Mouse (Mus musculus): ENCODE measurements at regions not wholly inside any gene's neighbourhood (a gene's known extent, or its start where the extent isn't known, plus 50 kb on each side); places are given as distances from the start of the nearest gene placed in this dataset.

DNA sequence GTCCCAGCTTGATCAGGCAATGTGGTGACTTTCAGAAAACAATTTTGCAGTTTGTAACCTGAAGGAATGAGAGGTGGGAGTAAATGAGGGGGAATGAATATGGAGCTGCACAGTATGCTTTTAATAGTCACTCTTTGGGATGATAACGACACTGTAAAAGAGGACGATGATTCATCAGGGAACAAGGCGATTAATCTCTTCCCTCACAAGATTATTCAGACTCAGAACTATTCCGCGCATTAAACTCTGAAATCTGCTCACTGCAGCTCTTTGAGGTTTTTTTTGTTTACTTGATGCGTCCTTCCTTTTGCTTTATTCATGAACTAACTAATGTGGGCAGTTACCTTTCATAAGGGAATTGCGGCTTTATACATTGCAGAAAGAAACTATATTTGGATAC lies 206.1 kb downstream of the Gpat3 start:
- Histone ChIP-seq H3K4me1 (ENCODE audit: control insufficient read depth, insufficient read depth, low read length) (no peaks in the 10 kb centered on the region), H3K36me3 (ENCODE audit: control insufficient read depth, insufficient read depth, low read length) (no peaks in the 10 kb centered on the region), H3K4me3 (ENCODE audit: insufficient read depth, low read depth, low read length) (no peak overlapping the region), H3K27ac (ENCODE audit: insufficient read depth, low read depth, low read length) (no peak overlapping the region), H3K27me3 (replicated peaks; ENCODE audit: control insufficient read depth, insufficient read depth, low read length) (no peaks in the 10 kb centered on the region)
- no peak for TF ChIP-seq CTCF (conservative IDR thresholded peaks at IDR 0.05; ENCODE audit: insufficient read depth, insufficient read length, low read depth, low read length)
- TF ChIP-seq POLR2A (IDR thresholded peaks at IDR 0.05; ENCODE audit: low read depth, low read length), result no peak
- DNase-seq, result no peak
- WGBS, result 89% methylated on average over 7 of the region's 7 CpGs

DNA sequence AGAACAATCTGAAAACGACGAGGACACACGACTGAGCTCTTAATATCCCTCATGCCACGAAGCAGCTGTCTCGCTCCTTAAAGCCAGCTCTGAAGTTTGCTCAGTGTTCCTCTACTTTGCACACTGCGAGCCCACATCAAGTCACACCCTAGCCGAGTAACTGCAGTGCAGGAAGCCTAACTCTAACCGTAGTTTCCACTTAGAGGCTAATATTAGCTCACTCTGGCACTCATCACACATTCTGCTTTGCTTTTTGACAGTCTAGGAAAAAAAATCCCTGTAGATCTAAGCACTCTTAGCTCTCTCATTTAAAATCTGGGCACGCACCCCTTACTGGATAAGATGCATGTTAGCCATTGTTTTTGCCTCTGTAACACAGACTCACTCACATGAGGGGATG lies 195.0 kb downstream of the Gpat3 start:
- no peak for DNase-seq
- Histone ChIP-seq H3K4me1 (ENCODE audit: control insufficient read depth, insufficient read depth, low read length) (no peaks in the 10 kb centered on the region), H3K27ac (ENCODE audit: insufficient read depth, low read depth, low read length) (no peak overlapping the region), H3K27me3 (replicated peaks; ENCODE audit: control insufficient read depth, insufficient read depth, low read length) (no peaks in the 10 kb centered on the region), H3K36me3 (ENCODE audit: control insufficient read depth, insufficient read depth, low read length) (no peaks in the 10 kb centered on the region), H3K4me3 (ENCODE audit: insufficient read depth, low read depth, low read length) (no peak overlapping the region)
- TF ChIP-seq POLR2A (IDR thresholded peaks at IDR 0.05; ENCODE audit: low read depth, low read length), result no peak
- no peak for TF ChIP-seq CTCF (conservative IDR thresholded peaks at IDR 0.05; ENCODE audit: insufficient read depth, insufficient read length, low read depth, low read length)
- WGBS, result 74% methylated on average over 9 of the region's 9 CpGs

DNA sequence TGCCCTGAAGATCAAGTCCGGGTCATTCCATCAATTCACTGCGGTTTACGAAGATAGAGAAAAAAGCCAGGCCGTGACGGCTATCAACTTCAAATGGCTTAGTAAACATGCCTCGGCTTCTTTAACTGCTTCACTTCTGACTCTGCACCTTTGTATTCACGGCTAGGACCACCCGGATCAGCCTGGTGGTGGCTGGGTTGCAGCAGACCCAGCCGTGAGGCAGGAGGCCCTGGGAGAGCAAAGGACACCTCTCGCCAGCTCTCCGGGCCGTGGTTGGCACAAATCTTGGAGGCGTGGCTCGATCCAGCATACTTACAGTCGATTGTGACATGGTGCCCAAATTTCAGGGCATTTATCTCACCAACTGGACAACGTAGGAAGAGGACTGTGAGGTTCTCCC lies 187.5 kb downstream of the Gpat3 start:
- no peak for TF ChIP-seq POLR2A (IDR thresholded peaks at IDR 0.05; ENCODE audit: low read depth, low read length)
- TF ChIP-seq CTCF (conservative IDR thresholded peaks at IDR 0.05; ENCODE audit: insufficient read depth, insufficient read length, low read depth, low read length), result no peak
- no peak for DNase-seq
- H3K27ac ChIP-seq (ENCODE audit: insufficient read depth, low read depth, low read length), result no peak overlapping the region
- 71% methylated on average over 16 of the region's 16 CpGs for WGBS
- no peaks in the 10 kb centered on the region for H3K27me3 ChIP-seq (replicated peaks; ENCODE audit: control insufficient read depth, insufficient read depth, low read length)
- no peak overlapping the region for H3K4me3 ChIP-seq (ENCODE audit: insufficient read depth, low read depth, low read length)
- no peaks in the 10 kb centered on the region for H3K4me1 ChIP-seq (ENCODE audit: control insufficient read depth, insufficient read depth, low read length)
- H3K36me3 ChIP-seq (ENCODE audit: control insufficient read depth, insufficient read depth, low read length), result no peaks in the 10 kb centered on the region

DNA sequence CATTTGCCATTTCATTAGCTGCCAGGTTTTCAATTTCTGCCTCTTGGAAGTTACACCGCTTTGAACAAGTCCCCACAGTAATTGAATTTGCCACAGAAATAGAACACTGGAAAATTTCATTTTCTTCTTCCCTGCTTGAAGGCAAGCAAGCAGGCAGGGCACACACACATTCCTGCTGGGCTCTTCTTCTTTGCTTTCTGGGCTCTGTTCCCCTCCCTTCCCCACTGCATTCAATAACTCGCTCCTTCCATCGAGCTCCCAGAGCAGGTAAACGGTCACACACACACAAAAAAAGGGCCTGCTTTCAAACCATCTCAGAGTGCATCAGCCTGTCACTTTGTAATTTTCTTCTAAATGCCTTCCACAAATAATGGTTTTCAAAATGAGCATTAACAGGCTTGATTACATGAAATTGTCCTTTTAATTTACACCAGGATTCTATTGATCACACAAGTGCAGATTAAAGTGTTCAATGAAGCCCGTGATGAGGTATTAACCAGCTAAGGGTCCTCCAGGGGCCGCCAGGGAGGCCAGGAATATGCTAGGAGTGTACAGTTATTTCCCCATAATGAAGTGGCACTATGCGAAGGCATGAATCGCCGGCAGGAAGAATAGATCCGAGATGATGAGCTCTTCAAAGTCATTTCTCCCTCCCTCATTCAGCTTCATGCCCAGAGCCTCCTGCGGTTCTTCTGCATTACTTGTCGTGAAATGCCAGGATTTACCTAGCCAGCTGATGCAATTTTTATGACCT lies 186.8 kb downstream of the Gpat3 start:
- 58% methylated on average over 12 of the region's 12 CpGs for WGBS
- no peaks in the 10 kb centered on the region for H3K27me3 ChIP-seq (replicated peaks; ENCODE audit: control insufficient read depth, insufficient read depth, low read length)
- no peak for DNase-seq
- H3K4me1 ChIP-seq (ENCODE audit: control insufficient read depth, insufficient read depth, low read length), result no peaks in the 10 kb centered on the region
- no peak overlapping the region for H3K27ac ChIP-seq (ENCODE audit: insufficient read depth, low read depth, low read length)
- H3K4me3 ChIP-seq (ENCODE audit: insufficient read depth, low read depth, low read length), result no peak overlapping the region
- TF ChIP-seq CTCF (conservative IDR thresholded peaks at IDR 0.05; ENCODE audit: insufficient read depth, insufficient read length, low read depth, low read length), result no peak
- no peak for TF ChIP-seq POLR2A (IDR thresholded peaks at IDR 0.05; ENCODE audit: low read depth, low read length)
- H3K36me3 ChIP-seq (ENCODE audit: control insufficient read depth, insufficient read depth, low read length), result no peaks in the 10 kb centered on the region

DNA sequence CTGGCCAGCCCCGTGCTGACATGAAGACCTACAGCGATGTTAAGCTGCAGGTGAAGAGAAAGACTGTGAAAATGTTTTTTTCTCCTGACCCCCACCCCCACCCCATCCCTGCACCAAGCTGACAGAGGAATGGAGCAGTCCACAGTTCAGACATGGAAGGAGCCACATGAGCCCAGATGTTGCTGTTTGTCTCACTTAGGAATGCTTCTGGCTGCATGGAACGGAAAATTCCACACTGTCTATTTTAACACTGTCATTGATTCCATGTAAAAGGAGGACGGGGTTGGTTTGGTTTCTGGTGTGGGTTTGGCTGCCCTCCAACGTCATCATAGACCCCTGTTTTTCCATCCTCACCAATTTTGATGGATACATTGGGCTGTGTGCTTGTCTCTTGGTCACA lies 179.3 kb downstream of the Gpat3 start:
- TF ChIP-seq CTCF (conservative IDR thresholded peaks at IDR 0.05; ENCODE audit: insufficient read depth, insufficient read length, low read depth, low read length) (no peak), POLR2A (IDR thresholded peaks at IDR 0.05; ENCODE audit: low read depth, low read length) (no peak)
- H3K36me3 ChIP-seq (ENCODE audit: control insufficient read depth, insufficient read depth, low read length), result no peaks in the 10 kb centered on the region
- no peaks in the 10 kb centered on the region for H3K4me1 ChIP-seq (ENCODE audit: control insufficient read depth, insufficient read depth, low read length)
- H3K4me3 ChIP-seq (ENCODE audit: insufficient read depth, low read depth, low read length), result no peak overlapping the region
- WGBS, result 80% methylated on average over 5 of the region's 5 CpGs
- H3K27me3 ChIP-seq (replicated peaks; ENCODE audit: control insufficient read depth, insufficient read depth, low read length), result no peaks in the 10 kb centered on the region
- no peak overlapping the region for H3K27ac ChIP-seq (ENCODE audit: insufficient read depth, low read depth, low read length)
- no peak for DNase-seq

DNA sequence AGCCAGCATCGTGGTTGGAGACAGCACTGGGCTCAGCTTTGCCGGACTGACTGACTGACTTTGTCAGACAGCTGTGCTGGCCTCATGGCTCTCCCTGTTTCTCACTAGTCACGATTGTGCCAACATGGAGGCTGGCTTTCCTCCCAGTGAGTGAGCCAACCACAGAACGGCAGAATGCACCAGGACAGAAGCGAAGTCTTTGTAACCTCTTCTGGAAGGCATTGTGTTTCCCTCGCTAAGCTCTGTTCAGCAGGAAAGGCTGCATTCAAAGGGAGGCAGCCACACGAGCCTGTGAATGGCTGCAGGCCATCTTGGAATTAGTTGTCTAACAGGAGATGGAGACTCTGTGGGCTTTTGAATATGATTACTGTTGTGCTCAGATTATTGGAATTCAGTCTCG lies 178.3 kb downstream of the Gpat3 start:
- H3K4me3 ChIP-seq (ENCODE audit: insufficient read depth, low read depth, low read length), result no peak overlapping the region
- WGBS, result 83% methylated on average over 8 of the region's 8 CpGs
- H3K36me3 ChIP-seq (ENCODE audit: control insufficient read depth, insufficient read depth, low read length), result no peaks in the 10 kb centered on the region

DNA sequence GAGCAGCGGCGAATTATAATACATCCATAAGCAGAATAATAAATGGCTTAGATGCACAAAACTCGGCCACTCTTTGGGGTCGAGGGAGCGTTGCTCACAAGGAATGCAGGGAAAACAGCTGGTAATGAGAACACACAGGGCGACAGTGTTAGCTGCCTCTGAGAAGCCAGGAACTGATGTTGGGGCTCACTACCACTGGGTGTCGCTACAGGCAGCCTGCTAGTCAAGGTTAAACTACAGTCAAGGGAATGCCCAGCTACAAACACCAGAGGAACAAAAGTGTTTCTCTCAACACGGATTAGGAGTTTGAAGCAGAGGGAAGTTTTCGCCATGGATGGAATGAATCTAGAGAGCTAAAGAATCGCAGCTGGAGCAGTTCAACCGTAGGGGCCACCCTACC lies 175.3 kb downstream of the Gpat3 start:
- TF ChIP-seq POLR2A (IDR thresholded peaks at IDR 0.05; ENCODE audit: low read depth, low read length), result no peak
- TF ChIP-seq CTCF (conservative IDR thresholded peaks at IDR 0.05; ENCODE audit: insufficient read depth, insufficient read length, low read depth, low read length), result peak; percentile 85
- peak; percentile 73 for DNase-seq
- H3K4me3 ChIP-seq (ENCODE audit: insufficient read depth, low read depth, low read length), result no peak overlapping the region

More for the DNA sequence above, 178.3 kb downstream of the Gpat3 start:
- TF ChIP-seq CTCF (conservative IDR thresholded peaks at IDR 0.05; ENCODE audit: insufficient read depth, insufficient read length, low read depth, low read length), result no peak
- no peak for TF ChIP-seq POLR2A (IDR thresholded peaks at IDR 0.05; ENCODE audit: low read depth, low read length)
- no peak overlapping the region for H3K27ac ChIP-seq (ENCODE audit: insufficient read depth, low read depth, low read length)
- no peak for DNase-seq
- no peaks in the 10 kb centered on the region for H3K4me1 ChIP-seq (ENCODE audit: control insufficient read depth, insufficient read depth, low read length)
- H3K27me3 ChIP-seq (replicated peaks; ENCODE audit: control insufficient read depth, insufficient read depth, low read length), result no peaks in the 10 kb centered on the region

More for the DNA sequence above, 175.3 kb downstream of the Gpat3 start:
- no peak overlapping the region for H3K27ac ChIP-seq (ENCODE audit: insufficient read depth, low read depth, low read length)
- H3K36me3 ChIP-seq (ENCODE audit: control insufficient read depth, insufficient read depth, low read length), result no peaks in the 10 kb centered on the region
- WGBS, result 10% methylated on average over 11 of the region's 11 CpGs
- no peaks in the 10 kb centered on the region for H3K4me1 ChIP-seq (ENCODE audit: control insufficient read depth, insufficient read depth, low read length)
- no peaks in the 10 kb centered on the region for H3K27me3 ChIP-seq (replicated peaks; ENCODE audit: control insufficient read depth, insufficient read depth, low read length)
